Mouse (Mus musculus) cerebellum, adult (tissue): ENCODE results near the gene Sox15.
"Not testable (repeated sequence)": the region's sequence is repeated elsewhere in the genome, so short reads cannot be mapped to it uniquely, and the experiment has no call there.

ENCODE experiments used
- ATAC-seq: cut with Nextera tagmentation; 2 replicates; pipeline ENCODE4 v1.9.2; 2017; ENCODE audit warnings: mild to moderate bottlenecking, moderate library complexity, mixed read lengths; ENCODE audit not compliant: insufficient number of reproducible peaks, low FRiP score, low TSS enrichment

The Sox15 gene

GRCm38 (mm10) chr11:69695361-69696181 lies 40.5 kb downstream of the Sox15 start, which contains the start of the genes Tnfsf12 and Tnfsfm13:
Gene Tnfsf12 (minus strand): TSS chr11:69695849.
Gene Tnfsfm13 (minus strand): TSS chr11:69696098.
- ATAC-seq = peak; percentile 45; the same call in 1 of the 2 replicates

- no peak for ATAC-seq
Observed at GRCm38 (mm10) chr11:69697396-69697795, 42.3 kb downstream of the Sox15 start.

- no peak for ATAC-seq
Observed at GRCm38 (mm10) chr11:69698574-69698973, 43.5 kb downstream of the Sox15 start.

GRCm38 (mm10) chr11:69699595-69699994 lies 44.5 kb downstream of the Sox15 start:
- ATAC-seq = no peak

- not testable (repeated sequence) for ATAC-seq
Observed at GRCm38 (mm10) chr11:69702886-69703285, 47.8 kb downstream of the Sox15 start.

GRCm38 (mm10) chr11:69703381-69703780 lies 48.3 kb downstream of the Sox15 start:
- ATAC-seq = not testable (repeated sequence)

- no peak for ATAC-seq
Observed at GRCm38 (mm10) chr11:69703814-69704612, 48.9 kb downstream of the Sox15 start.

- ATAC-seq = no peak
Observed at GRCm38 (mm10) chr11:69704613-69705010, 49.5 kb downstream of the Sox15 start.
